Mouse (Mus musculus) forebrain, embryonic 11.5 days (tissue): ENCODE data around the gene Arpc4. TPM values are rescaled to one million over a fixed set of nuclear protein-coding genes. Genes with fewer than 3 reads are reported as not detected.
A peak's percentile ranks its signal among the peaks of the same experiment; 100 is the strongest.

Source experiments
- ATAC-seq: fragments of 200-750 bp; cut with Nextera tagmentation; replicated peaks from 2 replicates; pipeline ENCODE4 v1.8.0; 2017; ENCODE audit warnings: moderate TSS enrichment; ENCODE audit not compliant: low FRiP score
- DNase-seq: peaks from one replicate; pipeline ENCODE4 v3.0.0-alpha.2; 2017; ENCODE audit warnings: low spot score
- H3K27ac ChIP-seq: fragments of 300-500 bp; sonication (generic); 2 replicates; pipeline ENCODE4 v1.5.1; 2014; ENCODE audit warnings: low read depth, low read length
- H3K27me3 ChIP-seq: fragments of 300-500 bp; sonication (generic); 2 replicates; pipeline ENCODE4 v1.6.1; 2014; ENCODE audit warnings: mild to moderate bottlenecking, low read length, mixed read lengths; ENCODE audit not compliant: control insufficient read depth, insufficient read depth
- H3K36me3 ChIP-seq: fragments of 300-500 bp; sonication (generic); 2 replicates; pipeline ENCODE4 v1.6.1; 2014; ENCODE audit warnings: mild to moderate bottlenecking, low read length, moderate library complexity, mixed read lengths; ENCODE audit not compliant: control insufficient read depth, insufficient read depth
- H3K4me1 ChIP-seq: fragments of 300-500 bp; sonication (generic); replicated peaks from 2 replicates; pipeline ENCODE4 v1.6.1; 2014; ENCODE audit warnings: low read length, mixed read lengths; ENCODE audit not compliant: control insufficient read depth, insufficient read depth
- H3K4me2 ChIP-seq: fragments of 300-500 bp; sonication (generic); 2 replicates; pipeline ENCODE4 v1.6.1; 2014; ENCODE audit warnings: low read depth, mild to moderate bottlenecking, low read length, moderate library complexity, mixed read lengths; ENCODE audit not compliant: severe bottlenecking
- H3K4me3 ChIP-seq: fragments of 300-500 bp; sonication (generic); 2 replicates; pipeline ENCODE4 v1.5.1; 2014; ENCODE audit warnings: low read depth, low read length
- H3K9ac ChIP-seq: fragments of 300-500 bp; sonication (generic); 2 replicates; pipeline ENCODE4 v1.6.1; 2014; ENCODE audit warnings: low read length
- H3K9me3 ChIP-seq: fragments of 300-500 bp; sonication (generic); 2 replicates; pipeline ENCODE4 v1.6.1; 2016; ENCODE audit warnings: low read length, mixed read lengths; ENCODE audit not compliant: control insufficient read depth
- WGBS: fragments of 180-500 bp; shearing (Covaris S2); extraction: QIAGEN DNeasy Blood & Tissue Kit; methylation state at CpG from one replicate; pipeline ENCODE4 v1.1.7; 2014; 5-methylcytosine and 5-hydroxymethylcytosine counted together
- microRNA-seq: library from miRNA; unstranded; fragments of <30 nt; microRNA quantifications from one replicate; pipeline ENCODE4, GENCODE M21; 2016; ENCODE audit not compliant: insufficient number of aligned reads
- polyA plus RNA-seq: library from polyadenylated mRNA; unstranded; fragments of >200 nt; fragmentation: Nextera tagmentation; extraction: Ambion mirVana; gene quantifications from 2 replicates; pipeline ENCODE4 v1.2.1, GENCODE M21; 2014

Arpc4 gene
- polyA plus RNA-seq, 1 experiment from 2014 or later, result 180 TPM

DNA sequence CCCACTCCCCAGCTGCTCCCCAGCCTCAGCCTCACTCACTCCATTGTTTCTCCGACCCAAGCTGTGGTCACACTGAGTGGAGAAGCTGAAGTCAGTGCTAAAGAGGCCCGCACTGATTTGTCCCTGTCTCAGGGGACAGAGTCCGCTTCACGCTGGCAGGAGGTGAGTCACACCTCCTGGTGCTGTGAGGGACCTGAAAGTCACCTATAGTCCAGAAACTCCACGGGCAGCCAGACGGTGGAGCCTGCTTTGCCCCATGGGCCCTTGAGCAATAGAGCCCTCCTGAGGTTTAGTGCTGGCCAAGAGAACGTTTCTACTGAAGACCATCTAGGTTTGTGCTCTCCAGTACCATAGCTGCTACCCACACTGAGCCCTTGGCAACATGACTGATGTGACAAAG is 56.8 kb downstream of the Arpc4 start:
- WGBS, result 69% methylated on average over 7 of the region's 7 CpGs
- Histone ChIP-seq H3K9me3 (no peaks in the 10 kb centered on the region), H3K4me3 (no peak overlapping the region), H3K27ac (no peak overlapping the region), H3K36me3 (no peaks in the 10 kb centered on the region), H3K27me3 (no peaks in the 10 kb centered on the region), H3K9ac (no peak overlapping the region), H3K4me2 (no peak overlapping the region), H3K4me1 (no peaks in the 10 kb centered on the region)
- DNase-seq (no peak), ATAC-seq (no peak)

DNA sequence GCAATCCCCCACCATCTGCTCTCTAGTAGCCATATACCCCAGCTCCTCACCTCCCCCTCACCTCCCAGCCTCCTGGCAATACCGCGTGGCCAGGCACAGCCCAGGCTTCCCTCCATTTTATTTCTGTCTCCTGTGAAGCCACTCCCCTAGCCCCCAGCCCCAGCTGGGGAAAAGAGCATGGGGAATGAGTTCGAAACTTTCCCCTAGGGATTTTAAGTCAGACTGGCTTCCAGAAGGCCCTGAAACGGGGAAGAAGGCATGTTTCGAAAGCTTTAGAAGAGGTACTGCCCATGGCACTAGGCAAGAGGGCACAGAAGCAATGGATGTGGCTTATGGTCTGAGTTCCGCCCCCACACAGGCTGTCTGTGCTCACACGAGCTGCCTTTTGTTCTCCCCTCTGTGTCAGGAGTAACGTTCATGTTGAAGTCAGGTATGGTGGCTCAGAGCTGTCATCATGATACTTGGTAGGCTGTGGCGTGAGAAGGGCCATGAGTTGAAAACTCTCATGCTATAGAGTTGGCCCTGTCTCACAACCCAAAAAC is 57.8 kb downstream of the Arpc4 start, which contains the start of gene Cidec:
Cidec (minus strand) TSS at position 97 of the 542 bp plus-strand sequence.
- no peak for DNase-seq
- no peak within 1 kb of the TSS for H3K27ac ChIP-seq
- WGBS, result 79% methylated on average over 9 of the region's 9 CpGs
- no peak for ATAC-seq
- H3K9ac ChIP-seq, result no peak within 1 kb of the TSS
- no peaks in the 10 kb centered on the region for H3K27me3 ChIP-seq
- H3K4me3 ChIP-seq, result no peak within 1 kb of the TSS
- no peaks in the 10 kb centered on the region for H3K4me1 ChIP-seq
- no peaks in the 10 kb centered on the region for H3K9me3 ChIP-seq
- no peak within 1 kb of the TSS for H3K4me2 ChIP-seq
- no peaks in the 10 kb centered on the region for H3K36me3 ChIP-seq

DNA sequence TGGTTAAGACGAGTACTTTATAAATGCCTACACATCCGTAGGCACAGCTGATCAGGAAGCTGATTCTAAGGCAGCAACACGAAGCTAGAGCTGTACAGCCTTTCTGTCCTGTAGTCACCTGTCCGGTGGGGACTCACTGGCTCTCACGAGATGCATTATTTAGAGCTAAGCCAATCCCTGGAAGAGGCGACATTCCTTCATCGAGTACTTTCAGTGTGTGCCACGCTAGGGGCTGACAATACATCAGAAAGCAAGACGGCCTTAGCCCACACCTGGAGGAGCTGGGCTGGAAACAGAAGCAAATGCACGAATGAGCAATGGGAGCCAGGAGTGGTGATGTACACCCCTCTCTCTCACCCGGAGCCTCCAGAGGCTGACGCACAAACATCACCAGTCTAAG is 59.2 kb downstream of the Arpc4 start:
- ATAC-seq (no peak), DNase-seq (peak; percentile 24)
- Histone ChIP-seq H3K4me3 (no peak overlapping the region), H3K9ac (no peak overlapping the region), H3K27me3 (no peaks in the 10 kb centered on the region), H3K4me1 (0 out of 2 replicates have a peak, but pooled peaks cover 2% of the 10 kb centered on the region), H3K9me3 (no peaks in the 10 kb centered on the region), H3K4me2 (no peak overlapping the region), H3K27ac (no peak overlapping the region), H3K36me3 (no peaks in the 10 kb centered on the region)
- WGBS, result 82% methylated on average over 12 of the region's 12 CpGs

DNA sequence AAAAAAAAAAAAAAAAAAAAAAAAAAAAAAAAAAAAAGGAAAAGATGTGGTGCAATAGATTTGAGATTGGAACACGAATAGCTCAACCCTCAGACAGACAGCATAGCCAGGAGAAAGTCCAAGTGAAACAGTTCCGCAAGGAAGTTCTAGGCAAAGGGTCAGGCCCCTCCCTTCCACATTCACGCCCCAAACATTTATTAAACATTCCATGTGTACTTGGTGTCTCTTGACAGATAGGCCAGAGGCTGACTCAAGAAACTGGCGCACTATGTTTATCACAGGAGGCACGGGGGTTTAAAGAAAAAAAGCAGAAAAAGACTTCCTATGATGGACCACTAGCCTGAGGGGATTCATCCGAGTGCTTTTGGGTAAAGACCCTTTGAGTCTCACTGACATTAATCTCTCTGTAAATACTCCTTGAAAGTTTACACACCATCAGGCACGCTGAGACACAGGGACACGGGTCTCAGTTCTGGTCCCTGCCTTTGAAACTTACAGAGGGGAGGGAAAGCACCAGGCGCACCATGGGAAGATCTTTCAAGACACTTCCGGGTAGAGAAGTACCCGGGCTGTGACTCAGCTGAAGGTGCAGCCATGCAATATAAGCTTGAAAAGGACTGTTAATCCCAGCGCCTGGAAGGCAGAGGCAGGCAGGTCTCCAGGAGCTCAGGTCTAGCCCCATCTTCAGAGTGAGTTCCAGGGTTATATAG is 61.0 kb downstream of the Arpc4 start:
- Histone ChIP-seq H3K4me3 (no peak overlapping the region), H3K9me3 (no peaks in the 10 kb centered on the region), H3K27me3 (no peaks in the 10 kb centered on the region), H3K4me1 (peaks cover 4% of the 10 kb centered on the region; the same call in 1 of the 2 replicates), H3K36me3 (no peaks in the 10 kb centered on the region), H3K27ac (no peak overlapping the region), H3K4me2 (no peak overlapping the region), H3K9ac (no peak overlapping the region)
- ATAC-seq (no peak), DNase-seq (peak; percentile 33)
- WGBS, result 70% methylated on average over 12 of the region's 12 CpGs

Small RNA genes lying within 50 kb of the gene (microRNA-seq; reads per million reads assigned to microRNA genes)
- not detected for gene Gm24387

Other genes starting within 250 kb of the Arpc4 start
- gene Lhfpl4, start 182.7 kb upstream of the Arpc4 start, polyA plus RNA-seq, result 6.6 and 6.8 TPM in 2 replicates
- gene Mtmr14, start 140.3 kb upstream of the Arpc4 start, polyA plus RNA-seq, result 50.5 and 50.8 TPM in 2 replicates
- gene Cpne9, start 95.8 kb upstream of the Arpc4 start, polyA plus RNA-seq, result 0.13 and 0.52 TPM in 2 replicates
- 31.9 and 35.4 TPM in 2 replicates for gene Brpf1, start 71.0 kb upstream of the Arpc4 start, polyA plus RNA-seq
- 14.2 and 14.5 TPM in 2 replicates for gene Ogg1, start 51.1 kb upstream of the Arpc4 start, polyA plus RNA-seq
- 47.8 and 52.5 TPM in 2 replicates for gene Camk1, start 34.1 kb upstream of the Arpc4 start, polyA plus RNA-seq
- 72.5 and 76.3 TPM in 2 replicates for gene Tada3, start 232 bp upstream of the Arpc4 start, polyA plus RNA-seq
- gene Ttll3, start 11.1 kb downstream of the Arpc4 start, polyA plus RNA-seq, result 5.1 and 6.0 TPM in 2 replicates
- 26.7 and 28.5 TPM in 2 replicates for gene Rpusd3, start 41.2 kb downstream of the Arpc4 start, polyA plus RNA-seq
- not detected in 2 replicates for gene Cidec, start 57.6 kb downstream of the Arpc4 start, polyA plus RNA-seq
- gene Jagn1, start 64.5 kb downstream of the Arpc4 start, polyA plus RNA-seq, result 66.1 and 75.0 TPM in 2 replicates
- gene Il17re, start 80.4 kb downstream of the Arpc4 start, polyA plus RNA-seq, result 1.0 and 1.2 TPM in 2 replicates
- gene Il17rc, start 93.3 kb downstream of the Arpc4 start, polyA plus RNA-seq, result 3.4 and 4.2 TPM in 2 replicates
- 36.3 and 41.6 TPM in 2 replicates for gene Creld1, start 105.2 kb downstream of the Arpc4 start, polyA plus RNA-seq
- 1.4 and 2.1 TPM in 2 replicates for gene Prrt3, start 123.8 kb downstream of the Arpc4 start, polyA plus RNA-seq
- 74.3 and 77.7 TPM in 2 replicates for gene Emc3, start 153.5 kb downstream of the Arpc4 start, polyA plus RNA-seq
- 25.0 and 25.1 TPM in 2 replicates for gene Fancd2, start 153.6 kb downstream of the Arpc4 start, polyA plus RNA-seq
- gene Fancd2os, start 222.6 kb downstream of the Arpc4 start, polyA plus RNA-seq, result 0.24 TPM in 1 of 2 replicates, not detected in the other
- 198 and 200 TPM in 2 replicates for gene Brk1, start 226.7 kb downstream of the Arpc4 start, polyA plus RNA-seq
- 63.7 and 64.4 TPM in 2 replicates for gene Vhl, start 245.8 kb downstream of the Arpc4 start, polyA plus RNA-seq